Mouse (Mus musculus) lung, embryonic 16.5 days (tissue): ENCODE data around the gene Sp8. TPM values are rescaled to one million over a fixed set of nuclear protein-coding genes. Genes with fewer than 3 reads are reported as not detected.
A peak's percentile ranks its signal among the peaks of the same experiment; 100 is the strongest.

Experiments
- ATAC-seq: fragments of 200-750 bp; cut with Nextera tagmentation; 2 replicates; pipeline ENCODE4 v1.8.0; 2017; ENCODE audit warnings: low read depth, mild to moderate bottlenecking, moderate library complexity
- H3K27ac ChIP-seq: fragments of 300-500 bp; sonication (generic); 2 replicates; pipeline ENCODE4 v1.5.1; 2014; ENCODE audit warnings: mild to moderate bottlenecking, control low read depth, low read length
- H3K27me3 ChIP-seq: fragments of 300-500 bp; sonication (generic); 2 replicates; pipeline ENCODE4 v1.6.1; 2014; ENCODE audit warnings: low read depth, low read length, mixed read lengths; ENCODE audit not compliant: control insufficient read depth, insufficient read depth
- H3K36me3 ChIP-seq: fragments of 300-500 bp; sonication (generic); 2 replicates; pipeline ENCODE4 v1.6.1; 2014; ENCODE audit warnings: low read length; ENCODE audit not compliant: control insufficient read depth, insufficient read depth
- H3K4me1 ChIP-seq: fragments of 300-500 bp; sonication (generic); replicated peaks from 2 replicates; pipeline ENCODE4 v1.6.1; 2014; ENCODE audit warnings: low read length, mixed read lengths; ENCODE audit not compliant: control insufficient read depth, insufficient read depth
- H3K4me2 ChIP-seq: fragments of 300-500 bp; sonication (generic); 2 replicates; pipeline ENCODE4 v1.6.1; 2014; ENCODE audit warnings: low read depth, low read length, control low read depth
- H3K4me3 ChIP-seq: fragments of 300-500 bp; sonication (generic); 2 replicates; pipeline ENCODE4 v1.5.1; 2014; ENCODE audit warnings: mild to moderate bottlenecking, low read length, control low read depth
- H3K9ac ChIP-seq: fragments of 300-500 bp; sonication (generic); 2 replicates; pipeline ENCODE4 v1.6.1; 2014; ENCODE audit warnings: low read length, control low read depth
- H3K9me3 ChIP-seq: fragments of 300-500 bp; sonication (generic); 2 replicates; pipeline ENCODE4 v1.6.1; 2016; ENCODE audit warnings: low read length; ENCODE audit not compliant: control insufficient read depth
- WGBS: fragments of 180-500 bp; shearing (Covaris S2); extraction: QIAGEN DNeasy Blood & Tissue Kit; methylation state at CpG from one replicate; pipeline ENCODE4 v1.1.7; 2014; 5-methylcytosine and 5-hydroxymethylcytosine counted together
- polyA plus RNA-seq: library from polyadenylated mRNA; unstranded; fragments of >200 nt; fragmentation: Nextera tagmentation; extraction: Ambion mirVana; gene quantifications from 2 replicates; pipeline ENCODE4 v1.2.1, GENCODE M21; 2015

Gene Sp8
- polyA plus RNA-seq, 1 experiment from 2014 or later = 0.03 TPM

DNA sequence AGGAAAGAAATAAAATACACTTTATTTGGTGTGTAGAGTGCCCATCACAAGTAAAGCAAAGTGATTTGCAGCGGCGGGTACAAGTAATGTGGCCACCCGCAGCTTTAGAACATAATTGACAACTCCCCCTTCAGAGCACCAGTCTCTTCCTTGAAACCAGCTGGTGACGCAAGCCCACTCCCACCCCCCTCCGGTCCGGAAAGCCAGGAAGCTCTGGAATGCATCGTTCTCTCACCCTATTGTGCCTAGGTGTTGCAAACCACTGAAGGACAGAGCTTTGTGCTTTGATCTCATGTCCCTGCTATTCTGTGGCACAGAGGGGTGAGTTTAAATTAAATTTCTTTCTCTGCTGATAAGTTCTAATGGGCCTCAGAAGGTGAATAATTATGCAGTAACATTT, 10.0 kb downstream of the Sp8 start:
- peaks cover 47% of the 10 kb centered on the region for H3K27me3 ChIP-seq
- ATAC-seq = no peak
- 6% methylated on average over 7 of the region's 7 CpGs for WGBS

DNA sequence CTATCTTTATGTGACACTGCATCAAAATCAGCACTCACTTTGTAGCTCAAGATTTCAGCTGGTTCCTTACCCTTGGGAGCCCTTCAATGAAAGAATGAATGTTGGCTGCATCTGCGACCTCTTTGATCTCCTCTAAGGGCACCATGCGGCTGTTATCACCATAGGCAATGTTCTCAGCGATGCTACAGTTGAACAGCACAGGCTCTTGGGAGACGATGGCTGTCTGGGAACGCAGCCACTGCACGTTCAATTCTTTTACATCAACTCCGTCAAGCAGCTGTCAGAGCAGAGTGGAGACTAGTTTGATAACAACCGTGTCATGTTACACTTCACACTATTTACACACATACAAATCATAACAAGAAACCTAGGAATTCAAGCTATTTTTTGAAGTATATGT, 26.5 kb downstream of the Sp8 start:
- WGBS = 25% methylated on average over 8 of the region's 8 CpGs
- no peak overlapping the region for H3K27ac ChIP-seq
- H3K27me3 ChIP-seq = no peaks in the 10 kb centered on the region; the same call in 1 of the 2 replicates
- no peaks in the 10 kb centered on the region for H3K9me3 ChIP-seq
- no peaks in the 10 kb centered on the region for H3K36me3 ChIP-seq
- no peak overlapping the region for H3K9ac ChIP-seq
- no peak overlapping the region for H3K4me3 ChIP-seq
- no peaks in the 10 kb centered on the region for H3K4me1 ChIP-seq
- H3K4me2 ChIP-seq = no peak overlapping the region
- ATAC-seq = peak; percentile 43; the same call in 1 of the 2 replicates

More for the DNA sequence above, 10.0 kb downstream of the Sp8 start:
- Histone ChIP-seq H3K9me3 (no peaks in the 10 kb centered on the region), H3K4me3 (no peak overlapping the region), H3K4me1 (peaks cover 3% of the 10 kb centered on the region; the same call in 1 of the 2 replicates), H3K9ac (no peak overlapping the region), H3K4me2 (no peak overlapping the region), H3K27ac (no peak overlapping the region), H3K36me3 (no peaks in the 10 kb centered on the region)

DNA sequence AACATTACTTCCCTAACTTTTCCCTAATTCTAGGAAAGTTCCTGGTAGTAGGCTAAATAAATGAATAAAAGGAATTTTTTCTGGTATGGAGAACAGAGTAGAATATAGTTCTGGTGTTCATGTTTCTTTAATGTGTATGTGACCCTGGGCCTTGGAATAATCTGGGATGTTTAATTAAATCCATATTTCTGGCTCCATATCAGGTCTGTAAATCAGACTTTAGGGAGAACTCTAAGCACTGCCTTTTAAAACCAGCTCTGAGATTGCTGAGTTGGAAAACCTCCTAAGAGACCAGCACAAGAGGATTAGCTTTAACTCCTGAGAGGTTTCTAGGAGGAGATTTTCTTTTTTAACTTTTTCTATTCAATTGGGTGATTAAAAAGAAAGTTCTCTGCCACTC, 36.7 kb downstream of the Sp8 start:
- Histone ChIP-seq H3K4me3 (no peak overlapping the region), H3K9ac (no peak overlapping the region), H3K36me3 (no peaks in the 10 kb centered on the region), H3K27me3 (no peaks in the 10 kb centered on the region), H3K27ac (no peak overlapping the region), H3K9me3 (no peaks in the 10 kb centered on the region), H3K4me2 (no peak overlapping the region), H3K4me1 (no peaks in the 10 kb centered on the region)
- ATAC-seq = no peak

DNA sequence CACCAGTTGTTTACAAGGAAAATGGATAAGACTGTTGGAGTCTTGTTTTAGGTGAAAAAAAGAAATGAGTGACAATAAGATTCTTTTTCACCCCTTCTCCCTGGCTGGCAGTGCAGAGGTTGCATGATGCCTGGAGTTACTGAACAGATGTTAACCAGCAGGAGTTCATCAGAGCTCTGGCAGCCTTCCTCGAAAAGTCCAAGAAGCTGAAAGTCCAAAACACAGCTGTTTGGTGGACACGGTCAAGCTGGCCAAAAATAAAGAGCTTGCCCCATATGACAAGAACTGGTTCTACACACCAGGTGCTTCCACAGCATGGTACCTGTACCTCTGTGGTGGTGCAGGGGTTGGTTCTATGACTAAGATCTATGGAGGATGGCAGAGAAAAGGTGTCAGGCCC, 41.8 kb downstream of the Sp8 start:
- Histone ChIP-seq H3K9me3 (no peaks in the 10 kb centered on the region), H3K4me1 (no peaks in the 10 kb centered on the region), H3K36me3 (no peaks in the 10 kb centered on the region), H3K27me3 (no peaks in the 10 kb centered on the region), H3K4me3 (no peak overlapping the region), H3K27ac (no peak overlapping the region), H3K9ac (no peak overlapping the region), H3K4me2 (no peak overlapping the region)
- WGBS = 45% methylated on average over 2 of the region's 2 CpGs
- ATAC-seq = peak; percentile 69

Other genes starting within 250 kb of the Sp8 start
- not detected in 2 replicates for gene Abcb5, start 120.1 kb downstream of the Sp8 start, polyA plus RNA-seq